Mouse (Mus musculus): Measurements from ENCODE around the gene Gpr171. TPM values are rescaled to one million over a fixed set of nuclear protein-coding genes. Genes with fewer than 3 reads are reported as not detected.
"Not testable (repeated sequence)": the region's sequence is repeated elsewhere in the genome, so short reads cannot be mapped to it uniquely, and the experiment has no call there.

Gpr171 gene
- polyA plus RNA-seq, 1 experiment from 2014 or later = 0.67 TPM

GRCm38 (mm10) chr3:59097421-59097820 is 4.2 kb downstream of the Gpr171 start:
- Histone ChIP-seq H3K36me3 (ENCODE audit: insufficient read depth, low read length) (no peaks in the 10 kb centered on the region), H3K27me3 (ENCODE audit: insufficient read depth, low read length) (no peaks in the 10 kb centered on the region), H3K27ac (ENCODE audit: low read length) (no peak overlapping the region), H3K4me2 (replicated peaks; ENCODE audit: low read depth, low read length) (no peak overlapping the region), H3K4me1 (ENCODE audit: insufficient read depth, low read length) (no peaks in the 10 kb centered on the region), H3K9me3 (ENCODE audit: low read length) (no peaks in the 10 kb centered on the region), H3K9ac (replicated peaks; ENCODE audit: low read length) (no peak overlapping the region), H3K4me3 (ENCODE audit: low read length) (no peak overlapping the region)
- 78% methylated on average over 6 of the region's 6 CpGs for WGBS
- no peak for ATAC-seq (ENCODE audit: low FRiP score, low TSS enrichment)

- Histone ChIP-seq H3K9ac (replicated peaks; ENCODE audit: low read length) (no peak overlapping the region), H3K9me3 (ENCODE audit: low read length) (no peaks in the 10 kb centered on the region), H3K4me3 (ENCODE audit: low read length) (no peak overlapping the region), H3K4me1 (ENCODE audit: insufficient read depth, low read length) (no peaks in the 10 kb centered on the region), H3K4me2 (replicated peaks; ENCODE audit: low read depth, low read length) (0 out of 2 replicates have a peak overlapping the region, but pooled peaks have one; percentile 2), H3K36me3 (ENCODE audit: insufficient read depth, low read length) (no peaks in the 10 kb centered on the region), H3K27ac (ENCODE audit: low read length) (no peak overlapping the region), H3K27me3 (ENCODE audit: insufficient read depth, low read length) (no peaks in the 10 kb centered on the region)
- 52% methylated on average over 11 of the region's 11 CpGs for WGBS
- ATAC-seq (ENCODE audit: low FRiP score, low TSS enrichment) = no peak
Measured at GRCm38 (mm10) chr3:59092702-59093101, 8.9 kb downstream of the Gpr171 start.

- Histone ChIP-seq H3K36me3 (ENCODE audit: insufficient read depth, low read length) (no peaks in the 10 kb centered on the region), H3K9ac (replicated peaks; ENCODE audit: low read length) (no peak overlapping the region), H3K9me3 (ENCODE audit: low read length) (no peaks in the 10 kb centered on the region), H3K4me2 (replicated peaks; ENCODE audit: low read depth, low read length) (no peak overlapping the region), H3K4me1 (ENCODE audit: insufficient read depth, low read length) (peaks cover 20% of the 10 kb centered on the region), H3K27ac (ENCODE audit: low read length) (no peak overlapping the region), H3K4me3 (ENCODE audit: low read length) (no peak overlapping the region), H3K27me3 (ENCODE audit: insufficient read depth, low read length) (no peaks in the 10 kb centered on the region)
- peak; percentile 74; the same call in 1 of the 2 replicates for ATAC-seq (ENCODE audit: low FRiP score, low TSS enrichment)
- WGBS = 11% methylated on average over 7 of the region's 7 CpGs
Measured at GRCm38 (mm10) chr3:59080919-59081318, 20.7 kb downstream of the Gpr171 start.

GRCm38 (mm10) chr3:59080293-59080916 is 21.2 kb downstream of the Gpr171 start:
- H3K27me3 ChIP-seq (ENCODE audit: insufficient read depth, low read length) = no peaks in the 10 kb centered on the region
- 20% methylated on average over 6 of the region's 6 CpGs for WGBS
- ATAC-seq (ENCODE audit: low FRiP score, low TSS enrichment) = peak; percentile 76; the same call in 1 of the 2 replicates
- no peaks in the 10 kb centered on the region for H3K36me3 ChIP-seq (ENCODE audit: insufficient read depth, low read length)
- H3K27ac ChIP-seq (ENCODE audit: low read length) = no peak overlapping the region
- H3K4me3 ChIP-seq (ENCODE audit: low read length) = no peak overlapping the region
- no peak overlapping the region for H3K4me2 ChIP-seq (replicated peaks; ENCODE audit: low read depth, low read length)
- no peaks in the 10 kb centered on the region for H3K9me3 ChIP-seq (ENCODE audit: low read length)
- no peak overlapping the region for H3K9ac ChIP-seq (replicated peaks; ENCODE audit: low read length)
- peaks cover 20% of the 10 kb centered on the region for H3K4me1 ChIP-seq (ENCODE audit: insufficient read depth, low read length)

- Histone ChIP-seq H3K27me3 (ENCODE audit: insufficient read depth, low read length) (no peaks in the 10 kb centered on the region), H3K4me2 (replicated peaks; ENCODE audit: low read depth, low read length) (no peak overlapping the region), H3K4me3 (ENCODE audit: low read length) (no peak overlapping the region), H3K36me3 (ENCODE audit: insufficient read depth, low read length) (no peaks in the 10 kb centered on the region), H3K9ac (replicated peaks; ENCODE audit: low read length) (no peak overlapping the region), H3K9me3 (ENCODE audit: low read length) (no peaks in the 10 kb centered on the region), H3K4me1 (ENCODE audit: insufficient read depth, low read length) (peaks cover 20% of the 10 kb centered on the region), H3K27ac (ENCODE audit: low read length) (no peak overlapping the region)
- ATAC-seq (ENCODE audit: low FRiP score, low TSS enrichment) = no peak; the same call in 1 of the 2 replicates
- 40% methylated on average over 4 of the region's 4 CpGs for WGBS
Measured at GRCm38 (mm10) chr3:59079327-59079726, 22.3 kb downstream of the Gpr171 start.

GRCm38 (mm10) chr3:59078585-59078984 is 23.0 kb downstream of the Gpr171 start:
- H3K4me1 ChIP-seq (ENCODE audit: insufficient read depth, low read length) = peaks cover 20% of the 10 kb centered on the region
- no peak overlapping the region for H3K4me3 ChIP-seq (ENCODE audit: low read length)
- H3K9ac ChIP-seq (replicated peaks; ENCODE audit: low read length) = no peak overlapping the region
- H3K27me3 ChIP-seq (ENCODE audit: insufficient read depth, low read length) = no peaks in the 10 kb centered on the region
- no peaks in the 10 kb centered on the region for H3K36me3 ChIP-seq (ENCODE audit: insufficient read depth, low read length)
- no peak for ATAC-seq (ENCODE audit: low FRiP score, low TSS enrichment)
- H3K27ac ChIP-seq (ENCODE audit: low read length) = no peak overlapping the region
- 53% methylated on average over 11 of the region's 11 CpGs for WGBS
- H3K4me2 ChIP-seq (replicated peaks; ENCODE audit: low read depth, low read length) = no peak overlapping the region
- no peaks in the 10 kb centered on the region for H3K9me3 ChIP-seq (ENCODE audit: low read length)

GRCm38 (mm10) chr3:59077278-59077677 is 24.3 kb downstream of the Gpr171 start:
- Histone ChIP-seq H3K27ac (ENCODE audit: low read length) (no peak overlapping the region), H3K4me2 (replicated peaks; ENCODE audit: low read depth, low read length) (no peak overlapping the region), H3K36me3 (ENCODE audit: insufficient read depth, low read length) (no peaks in the 10 kb centered on the region), H3K4me1 (ENCODE audit: insufficient read depth, low read length) (peaks cover 20% of the 10 kb centered on the region), H3K4me3 (ENCODE audit: low read length) (no peak overlapping the region), H3K9me3 (ENCODE audit: low read length) (no peaks in the 10 kb centered on the region), H3K27me3 (ENCODE audit: insufficient read depth, low read length) (no peaks in the 10 kb centered on the region), H3K9ac (replicated peaks; ENCODE audit: low read length) (no peak overlapping the region)
- no peak for ATAC-seq (ENCODE audit: low FRiP score, low TSS enrichment)
- WGBS = 45% methylated on average over 4 of the region's 4 CpGs

GRCm38 (mm10) chr3:59069071-59069470 is 32.5 kb downstream of the Gpr171 start:
- ATAC-seq (ENCODE audit: low FRiP score, low TSS enrichment); H3K27me3 ChIP-seq (ENCODE audit: insufficient read depth, low read length); H3K9ac ChIP-seq (replicated peaks; ENCODE audit: low read length); H3K9me3 ChIP-seq (ENCODE audit: low read length); H3K4me2 ChIP-seq (replicated peaks; ENCODE audit: low read depth, low read length); H3K4me1 ChIP-seq (ENCODE audit: insufficient read depth, low read length); H3K4me3 ChIP-seq (ENCODE audit: low read length); H3K36me3 ChIP-seq (ENCODE audit: insufficient read depth, low read length); H3K27ac ChIP-seq (ENCODE audit: low read length): not testable (repeated sequence)
- WGBS = 86% methylated on average over 1 of the region's 1 CpGs

- ATAC-seq (ENCODE audit: low FRiP score, low TSS enrichment) = no peak; the same call in 1 of the 2 replicates
- H3K4me3 ChIP-seq (ENCODE audit: low read length) = no peak overlapping the region
- H3K36me3 ChIP-seq (ENCODE audit: insufficient read depth, low read length) = no peaks in the 10 kb centered on the region
- peaks cover 6% of the 10 kb centered on the region; the same call in 1 of the 2 replicates for H3K4me1 ChIP-seq (ENCODE audit: insufficient read depth, low read length)
- H3K9me3 ChIP-seq (ENCODE audit: low read length) = no peaks in the 10 kb centered on the region
- WGBS = 52% methylated on average over 8 of the region's 8 CpGs
- H3K4me2 ChIP-seq (replicated peaks; ENCODE audit: low read depth, low read length) = no peak overlapping the region
- no peak overlapping the region for H3K27ac ChIP-seq (ENCODE audit: low read length)
- H3K27me3 ChIP-seq (ENCODE audit: insufficient read depth, low read length) = no peaks in the 10 kb centered on the region
- no peak overlapping the region for H3K9ac ChIP-seq (replicated peaks; ENCODE audit: low read length)
Measured at GRCm38 (mm10) chr3:59066558-59067294, 34.9 kb downstream of the Gpr171 start.

- Histone ChIP-seq H3K9ac (replicated peaks; ENCODE audit: low read length) (no peak overlapping the region), H3K4me2 (replicated peaks; ENCODE audit: low read depth, low read length) (no peak overlapping the region), H3K4me3 (ENCODE audit: low read length) (no peak overlapping the region), H3K27ac (ENCODE audit: low read length) (no peak overlapping the region), H3K27me3 (ENCODE audit: insufficient read depth, low read length) (no peaks in the 10 kb centered on the region), H3K4me1 (ENCODE audit: insufficient read depth, low read length) (peaks cover 6% of the 10 kb centered on the region; the same call in 1 of the 2 replicates), H3K9me3 (ENCODE audit: low read length) (no peaks in the 10 kb centered on the region), H3K36me3 (ENCODE audit: insufficient read depth, low read length) (no peaks in the 10 kb centered on the region)
- WGBS = 75% methylated on average over 3 of the region's 3 CpGs
- ATAC-seq (ENCODE audit: low FRiP score, low TSS enrichment) = no peak
Measured at GRCm38 (mm10) chr3:59065937-59066336, 35.7 kb downstream of the Gpr171 start.
